Mouse (Mus musculus) kidney, adult 2 months (tissue): Measurements from ENCODE around the gene Lingo3.
"Not testable (repeated sequence)": the region's sequence is repeated elsewhere in the genome, so short reads cannot be mapped to it uniquely, and the experiment has no call there.

ENCODE experiments used
- CTCF ChIP-seq: fragments of 200-500 bp; conservative IDR thresholded peaks from 2 replicates; pipeline ENCODE4 v1.5.1; 2011; ENCODE audit warnings: low read depth, mild to moderate bottlenecking, control low read depth, low read length, moderate library complexity, mixed read lengths; ENCODE audit not compliant: insufficient read depth, insufficient read length
- POLR2A ChIP-seq: fragments of 200-500 bp; IDR thresholded peaks from one replicate; pipeline ENCODE4 v1.6.1; 2011; ENCODE audit warnings: low read depth, low read length, control low read depth

DNA sequence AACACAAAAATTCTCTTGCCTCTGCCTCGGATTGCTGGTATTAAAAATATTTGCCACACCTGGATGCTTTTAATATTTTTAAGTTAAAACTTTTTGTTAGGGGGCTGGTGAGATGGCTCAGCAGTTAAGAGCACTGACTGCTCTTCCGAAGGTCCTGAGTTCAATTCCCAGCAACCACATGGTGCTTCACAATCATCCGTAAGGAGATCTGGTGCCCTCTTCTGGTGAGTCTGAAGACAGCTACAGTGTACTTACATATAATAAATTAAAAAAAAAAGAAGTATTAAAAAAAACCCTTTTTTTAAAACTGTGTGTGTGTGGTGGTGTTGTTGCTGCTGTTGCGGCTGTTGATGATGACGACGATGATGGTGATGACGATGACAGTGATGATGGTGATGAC lies 25.9 kb downstream of the Lingo3 start:
- TF ChIP-seq CTCF, POLR2A: not testable (repeated sequence)
